Comparison of ENCODE assay signal across 8 mouse cellular contexts in the genomic region with DNA sequence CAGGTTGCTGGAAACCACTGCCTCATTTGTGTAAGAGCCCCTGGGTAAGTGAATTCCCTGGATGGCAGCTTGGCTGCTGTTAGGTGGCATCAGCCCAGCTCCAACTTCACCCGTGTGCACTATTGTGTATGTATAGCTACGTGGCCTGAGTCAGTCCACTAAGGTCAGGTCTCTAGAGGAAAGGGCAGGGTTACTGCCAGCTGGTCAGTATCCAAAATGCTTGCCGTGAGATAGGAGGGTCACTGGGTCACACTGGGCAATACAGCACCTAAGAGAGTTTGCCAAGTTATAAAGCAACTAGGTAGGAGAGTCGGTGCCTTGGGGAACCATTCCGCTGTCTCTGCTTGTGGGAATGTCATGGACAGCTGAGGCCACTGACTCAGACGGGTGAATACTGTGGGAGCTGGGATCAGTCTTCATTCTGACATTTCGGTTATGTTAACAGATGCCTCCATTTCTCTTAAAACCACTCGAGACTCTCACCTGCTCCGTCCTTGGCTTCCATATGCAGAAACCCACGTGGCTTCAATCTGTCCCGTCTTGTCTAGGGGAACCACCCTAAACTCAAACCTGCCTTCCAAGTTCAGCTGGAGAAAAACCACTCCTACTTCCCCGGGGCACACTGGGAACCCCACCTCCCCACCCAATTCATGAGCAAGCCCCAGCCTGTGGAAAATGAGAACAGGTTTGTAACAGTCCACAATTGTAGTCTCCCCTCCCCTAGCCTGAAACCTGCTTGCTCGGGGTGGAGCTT. TPM values are rescaled to one million over a fixed set of nuclear protein-coding genes. Genes with fewer than 3 reads are reported as not detected.
DNase-seq lines count a peak whose midpoint lies in the region; ATAC-seq lines count a peak whose summit lies in the region.

No protein-coding gene starts in this region.

- H3K4me2 ChIP-seq in forebrain, embryonic 11.5 days (ENCODE audit: low read depth, low read length, severe bottlenecking), result no peak overlapping the region
- no peak overlapping the region for H3K4me2 ChIP-seq in forebrain, embryonic 15.5 days (replicated peaks)
- no peak overlapping the region for H3K4me2 ChIP-seq in embryonic facial prominence, embryonic 12.5 days (replicated peaks)
- H3K4me2 ChIP-seq in liver, embryonic 15.5 days, result peak overlapping the region; percentile 33

- no peak for ATAC-seq in forebrain, embryonic 11.5 days (replicated peaks; ENCODE audit: low FRiP score)
- ATAC-seq in forebrain, embryonic 15.5 days (replicated peaks), result no peak
- ATAC-seq in CD4-positive, CD25-positive, alpha-beta regulatory T cell, adult 4 months, result peak; percentile 55
- peak; percentile 35; the same call in 1 of the 2 replicates for ATAC-seq in embryonic facial prominence, embryonic 12.5 days (ENCODE audit: insufficient number of reproducible peaks, insufficient read depth, low FRiP score, low TSS enrichment)
- peak; percentile 20; the same call in 1 of the 2 replicates for ATAC-seq in liver, embryonic 15.5 days (ENCODE audit: insufficient read depth)
- no peak for ATAC-seq in monocyte, adult 5-6 weeks (replicated peaks; ENCODE audit: insufficient number of reproducible peaks, low FRiP score, low TSS enrichment, poor library complexity, severe bottlenecking)

- no peaks in the 10 kb centered on the region for H3K9me3 ChIP-seq in forebrain, embryonic 11.5 days (ENCODE audit: control insufficient read depth, low read length)
- H3K9me3 ChIP-seq in forebrain, embryonic 15.5 days, result no peaks in the 10 kb centered on the region
- H3K9me3 ChIP-seq in embryonic facial prominence, embryonic 12.5 days, result no peaks in the 10 kb centered on the region
- no peaks in the 10 kb centered on the region for H3K9me3 ChIP-seq in liver, embryonic 15.5 days (replicated peaks)

- H3K27ac ChIP-seq in forebrain, embryonic 11.5 days (ENCODE audit: low read depth, low read length), result no peak overlapping the region
- no peak overlapping the region for H3K27ac ChIP-seq in forebrain, embryonic 15.5 days (replicated peaks)
- peak overlapping the region; percentile 36; the same call in 1 of the 2 replicates for H3K27ac ChIP-seq in embryonic facial prominence, embryonic 12.5 days
- no peak overlapping the region for H3K27ac ChIP-seq in liver, embryonic 15.5 days (replicated peaks)

- DNase-seq in forebrain, embryonic 11.5 days (ENCODE audit: low spot score), result peak; percentile 5
- DNase-seq in layer of hippocampus, postnatal 25 days (ENCODE audit: extremely low spot score in 1 of 2, low spot score in 1 of 2), result no peak
- DNase-seq in yolk sac, embryonic 10.5 days (ENCODE audit: low spot score), result no peak

- no peak overlapping the region for H3K4me3 ChIP-seq in forebrain, embryonic 11.5 days (ENCODE audit: low read depth, low read length)
- no peak overlapping the region for H3K4me3 ChIP-seq in forebrain, embryonic 15.5 days
- no peak overlapping the region for H3K4me3 ChIP-seq in embryonic facial prominence, embryonic 12.5 days
- no peak overlapping the region for H3K4me3 ChIP-seq in liver, embryonic 15.5 days (replicated peaks)

- no peaks in the 10 kb centered on the region for H3K4me1 ChIP-seq in forebrain, embryonic 11.5 days (replicated peaks; ENCODE audit: control insufficient read depth, insufficient read depth, low read length)
- H3K4me1 ChIP-seq in forebrain, embryonic 15.5 days, result no peaks in the 10 kb centered on the region
- H3K4me1 ChIP-seq in embryonic facial prominence, embryonic 12.5 days, result 0 out of 2 replicates have a peak, but pooled peaks cover 4% of the 10 kb centered on the region
- peaks cover 20% of the 10 kb centered on the region for H3K4me1 ChIP-seq in liver, embryonic 15.5 days (replicated peaks)

- no peaks in the 10 kb centered on the region for H3K27me3 ChIP-seq in forebrain, embryonic 11.5 days (ENCODE audit: control insufficient read depth, insufficient read depth, low read length)
- H3K27me3 ChIP-seq in forebrain, embryonic 15.5 days, result no peaks in the 10 kb centered on the region
- H3K27me3 ChIP-seq in embryonic facial prominence, embryonic 12.5 days, result no peaks in the 10 kb centered on the region
- no peaks in the 10 kb centered on the region for H3K27me3 ChIP-seq in liver, embryonic 15.5 days

- no peaks in the 10 kb centered on the region for H3K36me3 ChIP-seq in forebrain, embryonic 11.5 days (ENCODE audit: control insufficient read depth, insufficient read depth, low read length)
- H3K36me3 ChIP-seq in forebrain, embryonic 15.5 days, result peaks cover 4% of the 10 kb centered on the region; the same call in 1 of the 2 replicates
- H3K36me3 ChIP-seq in embryonic facial prominence, embryonic 12.5 days, result no peaks in the 10 kb centered on the region
- no peaks in the 10 kb centered on the region for H3K36me3 ChIP-seq in liver, embryonic 15.5 days (replicated peaks)

- 89% methylated on average over 13 of the region's 13 CpGs for WGBS in forebrain, embryonic 11.5 days
- 88% methylated on average over 13 of the region's 13 CpGs for whole genome bisulfite sequencing in forebrain, embryonic 15.5 days
- WGBS in embryonic facial prominence, embryonic 12.5 days, result 74% methylated on average over 13 of the region's 13 CpGs
- WGBS in liver, embryonic 15.5 days (ENCODE audit: insufficient replicate concordance), result 61% methylated on average over 13 of the region's 13 CpGs

- H3K9ac ChIP-seq in forebrain, embryonic 11.5 days (ENCODE audit: low read length), result no peak overlapping the region
- H3K9ac ChIP-seq in forebrain, embryonic 15.5 days (replicated peaks), result no peak overlapping the region
- no peak overlapping the region for H3K9ac ChIP-seq in embryonic facial prominence, embryonic 12.5 days
- H3K9ac ChIP-seq in liver, embryonic 15.5 days, result no peak overlapping the region

RNA-seq across cellular contexts. Expression of gene Tor3a, which starts 14.1 kb away (rescaled TPM):
- polyA plus RNA-seq in forebrain, embryonic 11.5 days (2014; fragmentation: Nextera tagmentation; extraction: Ambion mirVana), result 5.2 and 7.8 TPM in 2 replicates
- 3.9 and 4.0 TPM in 2 replicates for polyA plus RNA-seq in forebrain, embryonic 15.5 days (2015; fragmentation: Nextera tagmentation; extraction: Ambion mirVana)
- polyA plus RNA-seq in CD4-positive, CD25-positive, alpha-beta regulatory T cell, adult 4 months (2017; shearing (Covaris generic)), result 10 to 100 TPM; 28.4 to 29.6 TPM
- polyA plus RNA-seq in embryonic facial prominence, embryonic 12.5 days (2016; fragmentation: Nextera tagmentation; extraction: Ambion mirVana), result 4.2 and 5.2 TPM in 2 replicates
- polyA plus RNA-seq in liver, embryonic 15.5 days (2015; fragmentation: Nextera tagmentation; extraction: Ambion mirVana), result 4.4 and 4.6 TPM in 2 replicates
- 10.6 to 22.7 TPM (median 17.1 TPM) in 3 replicates for total RNA-seq in monocyte, adult 5-6 weeks (2017)
- 1 to 10 TPM; 5.1 to 6.3 TPM for total RNA-seq in layer of hippocampus, postnatal 25 days (2021)

RNA-seq across cellular contexts. Expression of gene Fam20b, which starts 58.8 kb away (rescaled TPM):
- polyA plus RNA-seq in forebrain, embryonic 11.5 days (2014; fragmentation: Nextera tagmentation; extraction: Ambion mirVana), result 22.9 and 23.4 TPM in 2 replicates
- 26.2 and 27.8 TPM in 2 replicates for polyA plus RNA-seq in forebrain, embryonic 15.5 days (2015; fragmentation: Nextera tagmentation; extraction: Ambion mirVana)
- polyA plus RNA-seq in CD4-positive, CD25-positive, alpha-beta regulatory T cell, adult 4 months (2017; shearing (Covaris generic)), result 10 to 100 TPM; 11.5 to 18.8 TPM
- 26.0 and 26.2 TPM in 2 replicates for polyA plus RNA-seq in embryonic facial prominence, embryonic 12.5 days (2016; fragmentation: Nextera tagmentation; extraction: Ambion mirVana)
- 9.2 and 9.3 TPM in 2 replicates for polyA plus RNA-seq in liver, embryonic 15.5 days (2015; fragmentation: Nextera tagmentation; extraction: Ambion mirVana)
- total RNA-seq in monocyte, adult 5-6 weeks (2017), result 41.8 to 53.3 TPM (median 41.9 TPM) in 3 replicates
- total RNA-seq in layer of hippocampus, postnatal 25 days (2021), result 10 to 100 TPM; 69.8 to 75.6 TPM

Comparison
In these comparisons a context has a peak if more than half of its experiments do, and no peak if none do; other contexts are left out.
1. ATAC-seq: peak in CD4-positive, CD25-positive, alpha-beta regulatory T cell, adult 4 months (single experiment), embryonic facial prominence, embryonic 12.5 days (single experiment) and liver, embryonic 15.5 days (single experiment); none in forebrain, embryonic 11.5 days (single experiment), forebrain, embryonic 15.5 days (single experiment) and monocyte, adult 5-6 weeks (single experiment).